Comparison of ENCODE assay signal across 12 mouse cellular contexts in the genomic region with DNA sequence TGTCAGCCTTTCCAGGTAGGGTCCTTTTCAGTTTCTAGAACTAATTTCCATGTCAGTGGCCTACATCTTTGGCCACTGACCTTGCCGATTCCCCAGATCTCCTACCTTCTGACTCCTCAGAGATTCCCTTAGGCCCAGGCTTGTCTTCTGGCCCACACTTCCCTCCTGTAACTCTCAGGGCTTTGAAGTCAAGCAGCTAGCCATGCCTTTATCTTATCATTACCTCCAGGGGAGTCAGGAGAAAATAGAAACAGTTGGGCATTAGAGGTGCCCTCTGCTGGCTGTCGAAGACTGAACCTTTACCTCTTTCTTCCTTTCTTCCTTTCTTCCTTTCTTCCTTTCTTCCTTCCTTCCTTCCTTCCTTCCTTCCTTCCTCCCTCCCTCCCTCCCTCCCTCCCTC. TPM values are rescaled to one million over a fixed set of nuclear protein-coding genes. Genes with fewer than 3 reads are reported as not detected.
DNase-seq lines count a peak whose midpoint lies in the region; ATAC-seq and TF ChIP-seq lines count a peak whose summit lies in the region.
"Had no signal": no experiment of that assay in that cellular context is flagged by ENCODE, and none has a peak within 500 bp of the region (broad histone marks: within the 10 kb centered on the region; RNA-seq: fewer than 3 reads in every experiment).

No protein-coding gene starts in this region.

- ATAC-seq in liver, postnatal 0 days: peak; percentile 72
- no peak for ATAC-seq in forebrain, embryonic 12.5 days (ENCODE audit: low FRiP score)

- no peak for DNase-seq in layer of hippocampus, adult 2 months (ENCODE audit: low spot score in 2 of 2)
- DNase-seq in layer of hippocampus, postnatal 25 days (ENCODE audit: extremely low spot score in 1 of 2, low spot score in 1 of 2): no peak
- DNase-seq in MEL (ENCODE audit: low read depth, low spot score): peak; percentile 81
- DNase-seq in c-Kit-positive CD71-positive TER-119-negative erythroid progenitor cells, embryonic 14.5 days (ENCODE audit: low read depth): peak; percentile 63
- DNase-seq in liver, postnatal 0 days: peak; percentile 27
- DNase-seq in kidney, adult 8-10 months: no peak
- DNase-seq: gastrocnemius, postnatal 36 days; thymus, postnatal 4 days had no signal

- peak; percentile 62 for TF ChIP-seq CTCF in layer of hippocampus, adult 2 months (conservative IDR thresholded peaks at IDR 0.05)
- TF ChIP-seq CTCF in MEL (IDR thresholded peaks at IDR 0.05 in 2 of 3, conservative IDR thresholded peaks at IDR 0.05 in 1 of 3; ENCODE audit: control insufficient read depth in 1 of 3, insufficient read depth in 1 of 3, low read depth in 2 of 3, low read length in 3 of 3, poor library complexity in 1 of 3, severe bottlenecking in 1 of 3): peak; percentile 43 to 67 (median 44); a peak in 5 of 6 replicates
- TF ChIP-seq CTCF in liver, postnatal 0 days (IDR thresholded peaks at IDR 0.05; ENCODE audit: low read depth): peak; percentile 69

- H3K4me2 ChIP-seq in liver, postnatal 0 days (ENCODE audit: low read depth, low read length): no peak overlapping the region
- no peak overlapping the region for H3K4me2 ChIP-seq in forebrain, embryonic 12.5 days
- H3K4me2 ChIP-seq: embryonic facial prominence, embryonic 15.5 days; hindbrain, embryonic 15.5 days had no signal

- no peaks in the 10 kb centered on the region for H3K79me2 ChIP-seq in MEL (ENCODE audit: control insufficient read depth, insufficient read depth, low read length, poor library complexity)

- TF ChIP-seq RAD21 in MEL (IDR thresholded peaks at IDR 0.05; ENCODE audit: low read depth, low read length): peak; percentile 57

- H3K9me3 ChIP-seq in MEL (replicated peaks; ENCODE audit: insufficient read depth, low read length): no peaks in the 10 kb centered on the region
- H3K9me3 ChIP-seq in liver, postnatal 0 days (ENCODE audit: low read length): peaks cover 5% of the 10 kb centered on the region; the same call in 1 of the 2 replicates
- H3K9me3 ChIP-seq in forebrain, embryonic 12.5 days: no peaks in the 10 kb centered on the region
- H3K9me3 ChIP-seq: embryonic facial prominence, embryonic 15.5 days; hindbrain, embryonic 15.5 days had no signal

- no peak overlapping the region for H3K27ac ChIP-seq in layer of hippocampus, adult 2 months
- peak overlapping the region; percentile 3; the same call in 1 of the 2 replicates for H3K27ac ChIP-seq in MEL (ENCODE audit: control insufficient read depth, low read depth, low read length)
- no peak overlapping the region for H3K27ac ChIP-seq in liver, postnatal 0 days (ENCODE audit: low read depth)
- H3K27ac ChIP-seq in forebrain, embryonic 12.5 days: no peak overlapping the region
- H3K27ac ChIP-seq: embryonic facial prominence, embryonic 15.5 days; hindbrain, embryonic 15.5 days; midbrain, embryonic 10.5 days had no signal

- TF ChIP-seq EP300 in MEL (IDR thresholded peaks at IDR 0.05; ENCODE audit: low read depth in 1 of 2, low read length in 2 of 2): peak; percentile 76 to 79
- peak; percentile 68 for TF ChIP-seq EP300 in liver, postnatal 0 days (IDR thresholded peaks at IDR 0.05; ENCODE audit: low read depth)

- H3K27me3 ChIP-seq in MEL (ENCODE audit: control insufficient read depth in 1 of 2, insufficient read depth in 2 of 2, low read length in 2 of 2): no peaks in the 10 kb centered on the region
- H3K27me3 ChIP-seq in liver, postnatal 0 days (ENCODE audit: insufficient read depth, low read length): no peaks in the 10 kb centered on the region
- H3K27me3 ChIP-seq in forebrain, embryonic 12.5 days: no peaks in the 10 kb centered on the region
- H3K27me3 ChIP-seq: embryonic facial prominence, embryonic 15.5 days; hindbrain, embryonic 15.5 days had no signal

- peaks cover 0 to 22% of the 10 kb centered on the region in 2 experiments; a peak in 2 of 4 replicates for H3K36me3 ChIP-seq in MEL (ENCODE audit: control insufficient read depth in 1 of 2, insufficient read depth in 2 of 2, low read length in 2 of 2)
- H3K36me3 ChIP-seq in liver, postnatal 0 days (replicated peaks; ENCODE audit: insufficient read depth, low read length): no peaks in the 10 kb centered on the region
- no peaks in the 10 kb centered on the region for H3K36me3 ChIP-seq in forebrain, embryonic 12.5 days (replicated peaks)
- H3K36me3 ChIP-seq: embryonic facial prominence, embryonic 15.5 days; hindbrain, embryonic 15.5 days; midbrain, embryonic 10.5 days had no signal

- H3K4me3 ChIP-seq in layer of hippocampus, adult 2 months: no peak overlapping the region
- no peak overlapping the region for H3K4me3 ChIP-seq in MEL (ENCODE audit: control insufficient read depth in 1 of 2, insufficient read depth in 1 of 2, low read depth in 2 of 2, low read length in 2 of 2)
- no peak overlapping the region for H3K4me3 ChIP-seq in liver, postnatal 0 days (ENCODE audit: low read depth, low read length)
- no peak overlapping the region for H3K4me3 ChIP-seq in forebrain, embryonic 12.5 days (replicated peaks)
- H3K4me3 ChIP-seq: embryonic facial prominence, embryonic 15.5 days; hindbrain, embryonic 15.5 days; midbrain, embryonic 10.5 days had no signal

- no peak overlapping the region for H3K9ac ChIP-seq in MEL (ENCODE audit: control insufficient read depth, low read depth, low read length, poor library complexity, severe bottlenecking)
- no peak overlapping the region for H3K9ac ChIP-seq in liver, postnatal 0 days (replicated peaks)
- H3K9ac ChIP-seq in forebrain, embryonic 12.5 days: no peak overlapping the region
- H3K9ac ChIP-seq: embryonic facial prominence, embryonic 15.5 days; hindbrain, embryonic 15.5 days had no signal

- H3K4me1 ChIP-seq in MEL (ENCODE audit: control insufficient read depth in 1 of 2, insufficient read depth in 2 of 2, low read length in 2 of 2): peaks cover 19 to 20% of the 10 kb centered on the region in 2 experiments
- H3K4me1 ChIP-seq in liver, postnatal 0 days (ENCODE audit: insufficient read depth): 0 out of 2 replicates have a peak, but pooled peaks cover 18% of the 10 kb centered on the region
- H3K4me1 ChIP-seq in forebrain, embryonic 12.5 days: no peaks in the 10 kb centered on the region
- H3K4me1 ChIP-seq: hindbrain, embryonic 15.5 days; midbrain, embryonic 10.5 days had no signal

- WGBS in liver, postnatal 0 days (ENCODE audit: insufficient replicate concordance): 35% methylated on average over 2 of the region's 2 CpGs
- 67% methylated on average over 2 of the region's 2 CpGs for WGBS in forebrain, embryonic 12.5 days

- no peak for TF ChIP-seq POLR2A in MEL (IDR thresholded peaks at IDR 0.05; ENCODE audit: control insufficient read depth in 1 of 2, insufficient read depth in 1 of 2, low read depth in 1 of 2, low read length in 2 of 2, poor library complexity in 1 of 2)

TF ChIP-seq in MEL, 35 proteins besides CTCF, POLR2A, EP300 and RAD21 (continues in another document):
- TF ChIP-seq MXI1 (IDR thresholded peaks at IDR 0.05; ENCODE audit: low read depth, low read length): peak; percentile 22; the same call in 1 of the 2 replicates
- no peak for TF ChIP-seq ZKSCAN1 (IDR thresholded peaks at IDR 0.05; ENCODE audit: low read depth, low read length)
- TF ChIP-seq CHD1 (IDR thresholded peaks at IDR 0.05; ENCODE audit: low read depth, low read length): no peak
- no peak for TF ChIP-seq KAT2A (conservative IDR thresholded peaks at IDR 0.05; ENCODE audit: low read depth, low read length)
- TF ChIP-seq TCF12 (IDR thresholded peaks at IDR 0.05; ENCODE audit: low read depth, low read length): peak; percentile 79
- no peak for TF ChIP-seq USF1 (IDR thresholded peaks at IDR 0.05; ENCODE audit: low read depth, low read length)
- TF ChIP-seq NELFE (IDR thresholded peaks at IDR 0.05; ENCODE audit: low read depth, low read length): no peak
- no peak for TF ChIP-seq CHD2 (IDR thresholded peaks at IDR 0.05; ENCODE audit: low read length)
- no peak for TF ChIP-seq USF2 (IDR thresholded peaks at IDR 0.05; ENCODE audit: borderline replicate concordance in 1 of 2, insufficient read depth in 1 of 2, low read depth in 1 of 2, low read length in 2 of 2)
- TF ChIP-seq GATA1 (IDR thresholded peaks at IDR 0.05; ENCODE audit: low read depth, low read length): peak; percentile 89
- TF ChIP-seq RCOR1 (IDR thresholded peaks at IDR 0.05; ENCODE audit: low read depth, low read length): peak; percentile 69
- no peak for TF ChIP-seq MYB (IDR thresholded peaks at IDR 0.05; ENCODE audit: low read depth, low read length)
- peak; percentile 70 for TF ChIP-seq ZC3H11A (IDR thresholded peaks at IDR 0.05; ENCODE audit: low read depth, low read length)
- no peak for TF ChIP-seq MAFK (IDR thresholded peaks at IDR 0.05; ENCODE audit: borderline replicate concordance, low read depth, low read length)
- TF ChIP-seq TBP (IDR thresholded peaks at IDR 0.05; ENCODE audit: low read depth, low read length): no peak
- no peak for TF ChIP-seq ELF1 (IDR thresholded peaks at IDR 0.05; ENCODE audit: low read depth, low read length)
- TF ChIP-seq MAX (IDR thresholded peaks at IDR 0.05; ENCODE audit: low read length): peak; percentile 63
- TF ChIP-seq SIN3A (IDR thresholded peaks at IDR 0.05; ENCODE audit: low read length): peak; percentile 67
- TF ChIP-seq NRF1 (IDR thresholded peaks at IDR 0.05; ENCODE audit: insufficient read depth, low read depth, low read length, poor library complexity, severe bottlenecking): no peak
- no peak for TF ChIP-seq ZNF384 (IDR thresholded peaks at IDR 0.05; ENCODE audit: low read depth, low read length)
- peak; percentile 38 for TF ChIP-seq TAL1 (IDR thresholded peaks at IDR 0.05; ENCODE audit: low read length)
- TF ChIP-seq ETS1 (IDR thresholded peaks at IDR 0.05; ENCODE audit: low read depth, low read length): peak; percentile 57
- no peak for TF ChIP-seq HCFC1 (IDR thresholded peaks at IDR 0.05; ENCODE audit: low read depth, low read length)
- no peak for TF ChIP-seq UBTF (IDR thresholded peaks at IDR 0.05; ENCODE audit: borderline replicate concordance, insufficient read depth, low read depth, low read length)
- no peak for TF ChIP-seq GABPA (IDR thresholded peaks at IDR 0.05; ENCODE audit: low read depth, low read length)
- TF ChIP-seq MYC (IDR thresholded peaks at IDR 0.05; ENCODE audit: low read depth, low read length): no peak; the same call in 1 of the 2 replicates
- no peak for TF ChIP-seq E2F4 (IDR thresholded peaks at IDR 0.05; ENCODE audit: borderline replicate concordance, low read depth, low read length)

RNA-seq across cellular contexts. Expression of a gene that starts 48.3 kb away (rescaled TPM):
- 10 to 100 TPM; 27.1 to 28.1 TPM for total RNA-seq in layer of hippocampus, adult 2 months (2021)
- 10 to 100 TPM; 26.1 to 27.5 TPM for total RNA-seq in layer of hippocampus, postnatal 25 days (2021)
- total RNA-seq in MEL (2012; rRNA removed): 26.4 and 32.8 TPM in 2 replicates
- 10 to 100 TPM; 30.2 to 78.6 TPM for polyA plus RNA-seq in MEL (2012; ENCODE audit: insufficient read depth in 1 of 2, insufficient read length in 2 of 2, low read depth in 1 of 2, low replicate concordance in 2 of 2, missing spikeins in 1 of 2)
- 5.6 and 6.0 TPM in 2 replicates for polyA plus RNA-seq in liver, postnatal 0 days (2015; fragmentation: Nextera tagmentation; extraction: Ambion mirVana)
- 16.1 and 16.6 TPM in 2 replicates for polyA plus RNA-seq in forebrain, embryonic 12.5 days (2016; fragmentation: Nextera tagmentation; extraction: Ambion mirVana)

Comparison
In these comparisons a context has a peak if more than half of its experiments do, and no peak if none do; other contexts are left out.
1. DNase-seq: peak in MEL (single experiment), c-Kit-positive CD71-positive TER-119-negative erythroid progenitor cells, embryonic 14.5 days (single experiment) and liver, postnatal 0 days (single experiment); none in layer of hippocampus, adult 2 months (0 of 2), layer of hippocampus, postnatal 25 days (0 of 2) and kidney, adult 8-10 months (0 of 2).
2. Peak in every context shown above with its lines, with median percentiles within 50 percentile points of each other: CTCF ChIP-seq.